Mouse (Mus musculus) MEL-GATA-1-ER (cell line): Measurements from ENCODE around the gene Stk32c.

Experiments used
- DNase-seq: peaks from one replicate; pipeline ENCODE4 v3.0.0-alpha.2; 2012; ENCODE audit warnings: low read depth; ENCODE audit errors: extremely low read depth

Stk32c gene

GRCm38 (mm10) chr7:139212754-139213745, at the start of gene Stk32c, which contains the start of gene Lrrc27:
Stk32c (minus strand) TSS chr7:139213307.
Lrrc27 (plus strand) TSS chr7:139212988.
- DNase-seq, result peak; percentile 95

- no peak for DNase-seq
Measured at GRCm38 (mm10) chr7:139257752-139258542, 44.8 kb upstream of the Stk32c start.

- DNase-seq, result no peak
Measured at GRCm38 (mm10) chr7:139254626-139255025, 41.5 kb upstream of the Stk32c start.

GRCm38 (mm10) chr7:139253462-139253861, 40.4 kb upstream of the Stk32c start:
- DNase-seq, result no peak

GRCm38 (mm10) chr7:139252986-139253385, 39.9 kb upstream of the Stk32c start:
- no peak for DNase-seq

GRCm38 (mm10) chr7:139252566-139252965, 39.5 kb upstream of the Stk32c start:
- DNase-seq, result no peak

GRCm38 (mm10) chr7:139251881-139252301, 38.8 kb upstream of the Stk32c start:
- no peak for DNase-seq

- DNase-seq, result no peak
Measured at GRCm38 (mm10) chr7:139249406-139250210, 36.5 kb upstream of the Stk32c start.

GRCm38 (mm10) chr7:139248615-139249405, 35.7 kb upstream of the Stk32c start:
- DNase-seq, result no peak

GRCm38 (mm10) chr7:139247881-139248614, 34.9 kb upstream of the Stk32c start, which contains the start of gene Pwwp2b:
Pwwp2b (plus strand) TSS chr7:139248482.
- no peak for DNase-seq

GRCm38 (mm10) chr7:139246931-139247880, 34.1 kb upstream of the Stk32c start:
- no peak for DNase-seq

GRCm38 (mm10) chr7:139246086-139246485, 33.0 kb upstream of the Stk32c start:
- no peak for DNase-seq

GRCm38 (mm10) chr7:139239432-139239831, 26.3 kb upstream of the Stk32c start:
- no peak for DNase-seq

- DNase-seq, result no peak
Measured at GRCm38 (mm10) chr7:139235651-139236358, 22.7 kb upstream of the Stk32c start.

GRCm38 (mm10) chr7:139234426-139235188, 21.5 kb upstream of the Stk32c start:
- DNase-seq, result no peak

GRCm38 (mm10) chr7:139233714-139234113, 20.6 kb upstream of the Stk32c start:
- DNase-seq, result peak; percentile 67

- DNase-seq, result no peak
Measured at GRCm38 (mm10) chr7:139230241-139230640, 17.1 kb upstream of the Stk32c start.
